Mouse (Mus musculus) liver, adult 2 months (tissue): ENCODE measurements around the gene Map1b.

Experiments used
- CTCF ChIP-seq: fragments of 200-500 bp; IDR thresholded peaks from 2 replicates; pipeline ENCODE4 v1.5.1; 2011; ENCODE audit warnings: low read depth, low read length, control low read depth
- POLR2A ChIP-seq: fragments of 200-500 bp; IDR thresholded peaks from 2 replicates; pipeline ENCODE4 v1.6.1; 2011; ENCODE audit warnings: low read length, control low read depth; ENCODE audit not compliant: insufficient read depth; ENCODE audit errors: extremely low read depth

- TF ChIP-seq POLR2A (no peak), CTCF (no peak)
These were observed 49.5 kb downstream of the Map1b start for GRCm38 (mm10) chr13:99466811-99467315.
